Mouse (Mus musculus): Measurements from ENCODE around the gene Cnnm2. TPM values are rescaled to one million over a fixed set of nuclear protein-coding genes. Genes with fewer than 3 reads are reported as not detected.
A peak's percentile ranks its signal among the peaks of the same experiment; 100 is the strongest.

Cnnm2 gene
- polyA plus RNA-seq, 1 experiment from 2014 or later: 2.4 TPM

DNA sequence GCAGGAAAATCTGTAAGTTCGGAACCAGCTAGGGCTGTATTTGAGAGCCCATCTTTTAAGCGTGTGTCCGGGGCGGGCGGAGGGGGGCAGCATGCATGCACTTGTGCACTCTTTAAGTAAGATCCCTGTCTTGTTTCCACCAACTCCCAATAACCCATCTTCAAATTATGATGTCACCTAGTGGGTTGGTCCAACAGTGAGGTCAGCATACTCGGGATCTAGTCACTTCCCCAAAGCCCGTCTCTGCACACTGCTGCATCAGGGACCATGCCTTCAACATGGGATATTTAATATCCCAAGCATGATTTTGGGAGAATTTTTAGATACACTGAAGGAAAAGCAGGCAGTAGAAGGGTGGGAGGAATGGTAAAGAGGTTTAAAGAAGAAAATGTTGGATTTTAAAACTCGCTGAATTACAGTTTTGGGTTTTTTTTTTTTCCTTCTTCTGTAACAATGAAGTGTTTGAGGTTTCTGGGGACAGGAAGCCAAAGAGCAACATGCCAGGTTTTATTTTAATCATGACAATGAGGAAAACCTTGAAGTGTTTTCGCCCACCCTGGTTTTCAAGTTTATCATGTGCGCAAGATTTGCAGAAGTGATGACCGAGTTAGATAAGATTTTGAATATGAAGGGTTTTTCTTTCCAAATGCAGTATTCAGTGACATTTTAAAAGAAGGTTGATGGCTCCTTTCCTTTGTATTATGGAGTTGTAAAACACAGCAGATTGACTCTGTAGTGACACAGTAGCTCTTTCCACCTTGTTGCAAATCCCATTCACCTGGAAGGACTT is 76.1 kb downstream of the Cnnm2 start:
- Histone ChIP-seq H3K4me1 (ENCODE audit: insufficient read depth, low read depth, low read length) (no peaks in the 10 kb centered on the region), H3K4me3 (ENCODE audit: low read depth, low read length) (no peak overlapping the region), H3K27ac (ENCODE audit: low read length) (no peak overlapping the region), H3K4me2 (replicated peaks; ENCODE audit: low read depth, low read length) (no peak overlapping the region), H3K27me3 (replicated peaks; ENCODE audit: insufficient read depth, low read length) (no peaks in the 10 kb centered on the region), H3K9ac (replicated peaks; ENCODE audit: low read depth) (no peak overlapping the region), H3K36me3 (ENCODE audit: insufficient read depth, low read length) (no peaks in the 10 kb centered on the region), H3K9me3 (ENCODE audit: low read length) (no peaks in the 10 kb centered on the region)
- DNase-seq (ENCODE audit: low spot score) (no peak), ATAC-seq (no peak)
- no peak for TF ChIP-seq CTCF (IDR thresholded peaks at IDR 0.05)
- TF ChIP-seq EP300 (IDR thresholded peaks at IDR 0.05): no peak
- 74% methylated on average over 11 of the region's 11 CpGs for WGBS

DNA sequence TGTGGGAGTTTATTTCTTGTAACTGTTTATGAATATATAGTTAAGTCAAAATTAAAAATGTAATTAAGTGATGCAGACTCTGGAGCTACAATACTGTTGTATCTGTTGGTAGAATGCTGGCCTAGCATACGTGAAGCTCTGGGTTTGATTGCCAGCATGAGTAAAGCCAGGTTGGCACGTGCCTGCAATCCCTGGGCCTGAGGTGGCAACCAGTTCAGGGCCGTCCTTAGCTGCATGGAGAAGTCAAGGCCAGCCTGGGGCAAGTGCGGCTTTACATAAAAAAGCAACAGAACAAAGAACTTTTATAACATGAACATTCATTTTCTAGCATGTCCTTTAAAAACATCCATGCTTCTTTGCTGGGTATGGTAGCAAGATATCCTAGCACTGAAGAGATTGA is 79.6 kb downstream of the Cnnm2 start:
- ATAC-seq: no peak
- no peaks in the 10 kb centered on the region for H3K36me3 ChIP-seq (ENCODE audit: insufficient read depth, low read length)
- WGBS: 88% methylated on average over 4 of the region's 4 CpGs
- no peak overlapping the region for H3K4me2 ChIP-seq (replicated peaks; ENCODE audit: low read depth, low read length)
- no peaks in the 10 kb centered on the region for H3K27me3 ChIP-seq (replicated peaks; ENCODE audit: insufficient read depth, low read length)
- H3K27ac ChIP-seq (ENCODE audit: low read length): no peak overlapping the region
- H3K4me3 ChIP-seq (ENCODE audit: low read depth, low read length): no peak overlapping the region
- no peaks in the 10 kb centered on the region for H3K4me1 ChIP-seq (ENCODE audit: insufficient read depth, low read depth, low read length)
- TF ChIP-seq EP300 (IDR thresholded peaks at IDR 0.05) (no peak), CTCF (IDR thresholded peaks at IDR 0.05) (no peak)
- no peak overlapping the region for H3K9ac ChIP-seq (replicated peaks; ENCODE audit: low read depth)
- DNase-seq (ENCODE audit: low spot score): no peak
- H3K9me3 ChIP-seq (ENCODE audit: low read length): no peaks in the 10 kb centered on the region

DNA sequence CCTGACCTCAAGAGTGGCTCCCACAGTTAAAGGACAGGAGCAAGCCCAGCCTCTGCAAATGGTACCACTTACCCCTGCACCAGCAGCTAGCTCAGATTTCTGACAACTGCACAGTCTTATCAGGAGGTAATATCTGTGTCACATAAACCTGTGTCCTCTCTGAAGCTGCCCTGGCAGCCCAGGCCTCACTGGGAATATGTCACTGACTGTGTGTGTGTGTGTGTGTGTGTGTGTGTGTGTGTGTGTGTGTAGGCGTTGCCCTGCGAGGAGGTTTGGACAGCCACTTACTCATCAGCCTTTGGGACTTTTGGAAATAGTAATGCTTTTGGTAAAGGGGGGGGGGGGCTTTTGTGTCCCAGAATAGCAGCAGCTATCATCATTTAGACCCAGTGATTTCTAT is 81.6 kb downstream of the Cnnm2 start:
- ATAC-seq: peak; percentile 38

DNA sequence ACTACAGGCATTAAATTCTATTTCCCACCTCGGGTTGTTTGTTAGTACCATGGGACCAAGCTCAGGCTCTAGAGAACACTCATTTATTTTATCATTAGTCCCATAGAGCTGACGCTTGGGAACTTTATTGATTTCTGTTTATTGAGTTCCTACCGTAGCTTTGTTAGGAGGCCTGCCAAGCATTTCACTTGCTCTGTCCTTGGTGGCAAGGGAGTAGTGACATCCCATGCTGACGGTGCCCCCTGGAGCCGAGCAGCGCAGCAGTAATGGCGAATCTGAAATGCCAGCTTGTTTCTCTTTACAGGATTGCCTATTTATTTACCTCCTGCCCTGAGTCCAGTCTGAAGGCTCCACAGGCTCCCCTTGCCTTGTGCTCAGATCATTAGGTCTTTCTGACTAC is 84.7 kb downstream of the Cnnm2 start:
- Histone ChIP-seq H3K4me2 (replicated peaks; ENCODE audit: low read depth, low read length) (no peak overlapping the region), H3K9me3 (ENCODE audit: low read length) (no peaks in the 10 kb centered on the region), H3K27me3 (replicated peaks; ENCODE audit: insufficient read depth, low read length) (no peaks in the 10 kb centered on the region), H3K36me3 (ENCODE audit: insufficient read depth, low read length) (no peaks in the 10 kb centered on the region), H3K9ac (replicated peaks; ENCODE audit: low read depth) (no peak overlapping the region), H3K4me3 (ENCODE audit: low read depth, low read length) (no peak overlapping the region), H3K27ac (ENCODE audit: low read length) (no peak overlapping the region), H3K4me1 (ENCODE audit: insufficient read depth, low read depth, low read length) (peaks cover 3% of the 10 kb centered on the region)
- TF ChIP-seq CTCF (IDR thresholded peaks at IDR 0.05) (no peak), EP300 (IDR thresholded peaks at IDR 0.05) (no peak)
- ATAC-seq (no peak), DNase-seq (ENCODE audit: low spot score) (no peak)
- WGBS: 77% methylated on average over 7 of the region's 7 CpGs

More for the DNA sequence above, 81.6 kb downstream of the Cnnm2 start:
- Histone ChIP-seq H3K36me3 (ENCODE audit: insufficient read depth, low read length) (no peaks in the 10 kb centered on the region), H3K4me2 (replicated peaks; ENCODE audit: low read depth, low read length) (no peak overlapping the region), H3K4me3 (ENCODE audit: low read depth, low read length) (no peak overlapping the region), H3K4me1 (ENCODE audit: insufficient read depth, low read depth, low read length) (no peaks in the 10 kb centered on the region), H3K9ac (replicated peaks; ENCODE audit: low read depth) (no peak overlapping the region), H3K27me3 (replicated peaks; ENCODE audit: insufficient read depth, low read length) (no peaks in the 10 kb centered on the region), H3K27ac (ENCODE audit: low read length) (no peak overlapping the region), H3K9me3 (ENCODE audit: low read length) (no peaks in the 10 kb centered on the region)
- DNase-seq (ENCODE audit: low spot score): no peak
- WGBS: 0% methylated on average over 1 of the region's 2 CpGs
- no peak for TF ChIP-seq CTCF (IDR thresholded peaks at IDR 0.05)
- TF ChIP-seq EP300 (IDR thresholded peaks at IDR 0.05): no peak

DNA sequence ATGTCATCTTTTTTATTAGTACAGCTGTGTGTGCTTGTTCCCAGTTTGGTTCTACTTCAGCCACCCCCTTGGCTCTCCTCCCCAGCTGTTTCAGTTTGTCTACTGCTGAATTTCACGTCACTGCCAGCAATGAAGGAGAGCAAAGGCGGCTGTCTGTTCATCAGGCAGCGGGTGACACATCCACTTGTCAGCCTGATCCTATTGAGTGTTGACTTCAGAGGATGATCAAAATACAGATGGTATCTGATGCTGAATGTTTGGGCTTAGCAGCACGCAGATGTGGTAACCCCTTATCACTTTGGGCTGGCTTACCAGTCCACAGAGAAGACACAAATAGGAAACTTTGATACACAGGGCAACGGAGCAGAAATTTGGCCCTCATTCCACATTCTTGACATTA is 85.1 kb downstream of the Cnnm2 start:
- no peak for ATAC-seq
- H3K9ac ChIP-seq (replicated peaks; ENCODE audit: low read depth): no peak overlapping the region
- no peak overlapping the region for H3K4me3 ChIP-seq (ENCODE audit: low read depth, low read length)
- WGBS: 70% methylated on average over 5 of the region's 5 CpGs
- no peak overlapping the region for H3K4me2 ChIP-seq (replicated peaks; ENCODE audit: low read depth, low read length)
- H3K36me3 ChIP-seq (ENCODE audit: insufficient read depth, low read length): no peaks in the 10 kb centered on the region
- no peaks in the 10 kb centered on the region for H3K27me3 ChIP-seq (replicated peaks; ENCODE audit: insufficient read depth, low read length)
- peaks cover 3% of the 10 kb centered on the region for H3K4me1 ChIP-seq (ENCODE audit: insufficient read depth, low read depth, low read length)
- H3K9me3 ChIP-seq (ENCODE audit: low read length): no peaks in the 10 kb centered on the region
- no peak overlapping the region for H3K27ac ChIP-seq (ENCODE audit: low read length)
- no peak for DNase-seq (ENCODE audit: low spot score)
- no peak for TF ChIP-seq EP300 (IDR thresholded peaks at IDR 0.05)
- no peak for TF ChIP-seq CTCF (IDR thresholded peaks at IDR 0.05)

DNA sequence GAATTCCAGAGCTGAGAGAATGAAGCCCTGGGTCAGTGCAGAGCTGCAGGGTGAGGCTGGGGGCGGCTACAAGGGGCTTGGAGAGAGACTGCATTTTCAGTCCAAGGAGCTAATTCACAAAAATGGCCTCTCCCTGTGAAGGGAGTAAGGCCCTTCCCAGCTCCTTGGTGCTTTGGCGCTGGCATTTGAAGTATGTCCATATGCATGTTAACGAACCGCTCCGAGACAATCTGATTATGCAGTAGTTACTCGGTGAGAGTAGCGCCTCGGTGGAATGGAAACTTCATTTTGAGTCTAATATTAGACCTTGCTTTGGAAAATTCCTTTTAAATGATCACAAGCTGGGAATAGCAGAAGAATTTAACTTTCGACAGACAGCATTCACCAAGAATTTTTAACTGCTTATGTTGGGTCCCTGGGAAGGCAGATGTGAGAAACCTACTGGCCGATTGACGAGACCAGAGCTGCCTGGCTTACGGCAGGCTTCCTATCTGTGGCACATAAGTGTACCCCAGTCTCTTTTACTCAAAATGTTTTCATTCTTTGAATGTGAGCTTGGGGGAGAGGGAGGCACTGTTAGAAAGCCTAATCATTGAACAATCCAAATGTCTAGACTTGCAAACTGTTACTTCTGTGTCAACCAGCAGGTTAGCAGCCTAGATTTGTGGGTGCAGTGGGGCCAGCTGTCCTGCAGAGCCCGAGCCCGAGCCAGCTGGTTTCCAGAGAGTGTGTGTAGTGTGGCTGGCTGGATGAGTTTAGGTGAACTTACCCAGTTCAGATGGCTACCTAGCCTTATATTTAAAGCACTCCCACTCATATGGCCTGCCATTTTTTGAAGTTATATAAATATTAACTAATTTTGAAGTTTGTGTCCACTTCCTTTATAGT is 87.2 kb downstream of the Cnnm2 start:
- no peak overlapping the region for H3K4me3 ChIP-seq (ENCODE audit: low read depth, low read length)
- no peaks in the 10 kb centered on the region for H3K27me3 ChIP-seq (replicated peaks; ENCODE audit: insufficient read depth, low read length)
- H3K9ac ChIP-seq (replicated peaks; ENCODE audit: low read depth): no peak overlapping the region
- TF ChIP-seq EP300 (IDR thresholded peaks at IDR 0.05) (no peak), CTCF (IDR thresholded peaks at IDR 0.05) (no peak)
- H3K4me1 ChIP-seq (ENCODE audit: insufficient read depth, low read depth, low read length): peaks cover 3% of the 10 kb centered on the region
- H3K27ac ChIP-seq (ENCODE audit: low read length): no peak overlapping the region
- no peaks in the 10 kb centered on the region for H3K9me3 ChIP-seq (ENCODE audit: low read length)
- no peak for DNase-seq (ENCODE audit: low spot score)
- WGBS: 70% methylated on average over 14 of the region's 14 CpGs
- H3K36me3 ChIP-seq (ENCODE audit: insufficient read depth, low read length): no peaks in the 10 kb centered on the region
- H3K4me2 ChIP-seq (replicated peaks; ENCODE audit: low read depth, low read length): no peak overlapping the region
- ATAC-seq: no peak
